Mouse (Mus musculus) heart, adult 2 months (tissue): Measurements from ENCODE around the gene Tpsb2. TPM values are rescaled to one million over a fixed set of nuclear protein-coding genes. Genes with fewer than 3 reads are reported as not detected.

Source experiments
- DNase-seq, 2 experiments: peaks; one replicate each; pipeline ENCODE4 v3.0.0; 2021
- H3K27ac ChIP-seq: fragments of 200-600 bp; 2 replicates; pipeline ENCODE4 v1.8.1; 2022
- H3K27me3 ChIP-seq: fragments of 200-500 bp; 2 replicates; pipeline ENCODE4 v1.6.1; 2012; ENCODE audit warnings: mild to moderate bottlenecking, low read length, inconsistent platforms, mixed read lengths; ENCODE audit not compliant: control insufficient read depth, insufficient read depth
- H3K36me3 ChIP-seq: fragments of 200-500 bp; 2 replicates; pipeline ENCODE4 v1.6.1; 2012; ENCODE audit warnings: low read length, inconsistent platforms; ENCODE audit not compliant: control insufficient read depth, insufficient read depth
- H3K4me1 ChIP-seq: fragments of 200-500 bp; 2 replicates; pipeline ENCODE4 v1.6.1; 2011; ENCODE audit warnings: low read length; ENCODE audit not compliant: control insufficient read depth, insufficient read depth
- H3K4me3 ChIP-seq: fragments of 200-600 bp; 2 replicates; pipeline ENCODE4 v1.8.1; 2022
- H3K79me2 ChIP-seq: fragments of 200-500 bp; replicated peaks from 2 replicates; pipeline ENCODE4 v1.6.1; 2012; ENCODE audit warnings: mild to moderate bottlenecking, inconsistent platforms, low read length, moderate library complexity, mixed read lengths; ENCODE audit not compliant: control insufficient read depth, insufficient read depth
- H3K9ac ChIP-seq: fragments of 200-500 bp; 2 replicates; pipeline ENCODE4 v1.6.1; 2012; ENCODE audit warnings: low read depth, mild to moderate bottlenecking, control low read depth, inconsistent platforms, low read length, mixed read lengths
- CTCF ChIP-seq: fragments of 200-600 bp; IDR thresholded peaks from 2 replicates; pipeline ENCODE4 v1.8.1; 2022; ENCODE audit warnings: antibody characterized with exemption, mild to moderate bottlenecking, moderate library complexity
- EP300 ChIP-seq: fragments of 200-500 bp; IDR thresholded peaks from 2 replicates; pipeline ENCODE4 v1.6.1; 2011; ENCODE audit warnings: low read depth, low read length, control low read depth; ENCODE audit not compliant: insufficient read depth
- POLR2A ChIP-seq: fragments of 200-500 bp; IDR thresholded peaks from 2 replicates; pipeline ENCODE4 v1.6.1; 2011; ENCODE audit warnings: mild to moderate bottlenecking, low read depth, low read length, control low read depth; ENCODE audit not compliant: insufficient read depth
- WGBS: fragments of 180-500 bp; shearing (Covaris S2); methylation state at CpG from one replicate; pipeline ENCODE4 v1.1.7; 2018; 5-methylcytosine and 5-hydroxymethylcytosine counted together
- intact Hi-C: fragments of 180-260 bp; cut with DNase I; formaldehyde crosslinking; loops from one replicate; pipeline ENCODE4 v1.15.1; 2025
- polyA plus RNA-seq: library from polyadenylated mRNA; depleted of rRNA; stranded (reverse); fragments of >200 nt; gene quantifications from 2 replicates; pipeline ENCODE4 v1.2.3, GENCODE M21; 2012
- total RNA-seq, 2 experiments: library from RNA; stranded (reverse); gene quantifications; 2 replicates each; pipeline ENCODE4 v1.2.3; 2021

The Tpsb2 gene
- total and polyA plus RNA-seq, 3 experiments = 1.4 to 8.2 (median 2.5) TPM

DNA sequence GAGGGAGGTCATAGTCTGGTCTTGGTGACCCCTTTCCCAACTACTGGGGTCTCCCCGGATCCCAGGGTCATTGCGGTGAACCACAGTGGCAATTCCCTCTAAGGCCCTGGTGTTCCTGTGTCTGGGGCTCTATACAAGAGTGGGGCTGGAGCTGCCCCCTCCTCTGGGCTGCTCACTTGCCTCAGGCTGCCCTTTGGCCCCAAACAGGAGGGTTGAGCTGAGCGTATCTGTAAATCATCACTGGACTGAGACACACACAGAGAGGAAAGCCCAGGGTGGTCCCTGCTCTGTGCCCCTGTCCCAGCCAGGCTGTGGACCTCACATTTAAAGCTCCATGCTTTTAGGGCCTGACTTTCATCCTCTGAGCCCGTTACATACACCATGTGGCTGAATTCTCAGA, 27.9 kb upstream of the Tpsb2 start:
- H3K27ac ChIP-seq = no peak overlapping the region
- no peak overlapping the region for H3K9ac ChIP-seq
- no peak for TF ChIP-seq POLR2A
- TF ChIP-seq CTCF = no peak
- TF ChIP-seq EP300 = no peak
- H3K27me3 ChIP-seq = no peaks in the 10 kb centered on the region; the same call in 1 of the 2 replicates
- no peaks in the 10 kb centered on the region for H3K79me2 ChIP-seq
- H3K4me3 ChIP-seq = no peak overlapping the region
- WGBS = 88% methylated on average over 4 of the region's 4 CpGs
- no peaks in the 10 kb centered on the region for H3K4me1 ChIP-seq
- DNase-seq = no peak
- intact Hi-C loops = no loop called here
- H3K36me3 ChIP-seq = no peaks in the 10 kb centered on the region

GRCm38 (mm10) chr17:25340003-25340402, 26.1 kb upstream of the Tpsb2 start:
- Histone ChIP-seq H3K79me2 (no peaks in the 10 kb centered on the region), H3K27ac (no peak overlapping the region), H3K36me3 (no peaks in the 10 kb centered on the region), H3K4me1 (no peaks in the 10 kb centered on the region), H3K27me3 (no peaks in the 10 kb centered on the region; the same call in 1 of the 2 replicates), H3K4me3 (no peak overlapping the region), H3K9ac (no peak overlapping the region)
- no peak for DNase-seq
- intact Hi-C loops = no loop called here
- WGBS = 81% methylated on average over 6 of the region's 6 CpGs
- no peak for TF ChIP-seq POLR2A
- no peak for TF ChIP-seq CTCF
- no peak for TF ChIP-seq EP300

DNA sequence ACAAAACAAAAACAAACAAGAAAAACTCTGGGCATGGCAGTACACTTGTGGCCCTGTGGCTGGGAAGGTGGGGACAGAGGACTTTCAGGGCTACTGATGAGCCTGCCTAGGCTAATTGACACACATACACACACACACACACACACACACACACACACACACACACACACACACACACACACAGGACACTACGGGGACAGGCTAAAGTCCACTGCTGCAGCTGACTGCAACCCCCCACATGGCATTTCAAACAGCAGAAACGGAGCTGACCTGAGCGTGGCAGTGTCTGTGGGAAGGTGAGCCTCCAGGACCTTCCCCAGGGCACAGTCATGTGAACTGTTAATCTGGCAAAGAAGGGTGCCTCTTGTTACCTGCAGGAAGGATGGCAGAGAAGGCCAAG, 24.6 kb upstream of the Tpsb2 start:
- Histone ChIP-seq H3K27me3 (no peaks in the 10 kb centered on the region; the same call in 1 of the 2 replicates), H3K4me3 (no peak overlapping the region), H3K36me3 (no peaks in the 10 kb centered on the region), H3K27ac (no peak overlapping the region), H3K4me1 (no peaks in the 10 kb centered on the region), H3K9ac (no peak overlapping the region), H3K79me2 (no peaks in the 10 kb centered on the region)
- intact Hi-C loops = no loop called here
- WGBS = 62% methylated on average over 3 of the region's 3 CpGs
- no peak for TF ChIP-seq CTCF
- TF ChIP-seq EP300 = no peak
- no peak for TF ChIP-seq POLR2A
- no peak for DNase-seq

GRCm38 (mm10) chr17:25345462-25345861, 20.6 kb upstream of the Tpsb2 start, which contains the start of gene Tpsab1:
Gene Tpsab1, minus strand, starts transcription at chr17:25345562.
- TF ChIP-seq EP300 = no peak
- no peak for TF ChIP-seq POLR2A
- no peak for TF ChIP-seq CTCF

GRCm38 (mm10) chr17:25361291-25361690, 4.8 kb upstream of the Tpsb2 start:
- no peak overlapping the region for H3K27ac ChIP-seq
- DNase-seq = no peak
- no peaks in the 10 kb centered on the region for H3K79me2 ChIP-seq
- no peaks in the 10 kb centered on the region for H3K36me3 ChIP-seq
- no peak overlapping the region for H3K4me3 ChIP-seq
- 57% methylated on average over 2 of the region's 2 CpGs for WGBS
- H3K9ac ChIP-seq = no peak overlapping the region
- H3K27me3 ChIP-seq = no peaks in the 10 kb centered on the region; the same call in 1 of the 2 replicates
- intact Hi-C loops = loop anchor here (10.0 kb wide), 1 partner anchor 416 kb away; no protein-coding TSS in a partner anchor
- TF ChIP-seq EP300 (no peak), POLR2A (no peak), CTCF (no peak)
- H3K4me1 ChIP-seq = no peaks in the 10 kb centered on the region

More at GRCm38 (mm10) chr17:25345462-25345861, 20.6 kb upstream of the Tpsb2 start, which contains the start of gene Tpsab1:
- Histone ChIP-seq H3K36me3 (no peaks in the 10 kb centered on the region), H3K4me1 (no peaks in the 10 kb centered on the region), H3K27me3 (no peaks in the 10 kb centered on the region), H3K9ac (no peak within 1 kb of the TSS), H3K4me3 (no peak within 1 kb of the TSS), H3K27ac (no peak within 1 kb of the TSS), H3K79me2 (no peaks in the 10 kb centered on the region)
- DNase-seq = no peak
- intact Hi-C loops = no loop called here
- 71% methylated on average over 4 of the region's 4 CpGs for WGBS

DNA sequence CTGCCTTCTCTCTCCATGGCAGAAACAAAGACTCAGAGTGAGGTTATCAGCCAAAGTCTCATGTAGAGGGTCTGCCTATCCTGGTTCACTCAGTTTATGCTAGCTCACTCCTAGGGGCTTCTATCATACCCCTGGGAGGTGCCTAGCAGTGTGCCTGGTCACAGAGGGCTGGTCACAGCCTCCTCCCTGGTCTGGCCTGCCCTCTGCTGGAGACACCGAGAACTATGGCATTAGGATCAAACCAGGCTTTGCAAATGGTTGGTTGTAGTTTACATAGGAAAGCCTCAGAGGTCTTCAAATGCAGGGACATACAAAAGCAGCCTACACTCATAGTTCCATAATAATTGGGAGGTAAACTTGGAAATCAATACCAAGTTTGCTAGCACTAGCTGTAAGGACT, 2.4 kb upstream of the Tpsb2 start:
- H3K27ac ChIP-seq = no peak overlapping the region
- H3K27me3 ChIP-seq = no peaks in the 10 kb centered on the region
- no peak overlapping the region for H3K9ac ChIP-seq
- DNase-seq = peak in 1 of 2 experiments; percentile 39
- intact Hi-C loops = loop anchor here (1.0 to 10.0 kb wide), 3 partner anchors 30 to 419 kb away; no protein-coding TSS in a partner anchor
- H3K4me1 ChIP-seq = no peaks in the 10 kb centered on the region
- no peak for TF ChIP-seq EP300
- peak; percentile 81 for TF ChIP-seq CTCF
- H3K36me3 ChIP-seq = no peaks in the 10 kb centered on the region
- WGBS = 3% methylated on average over 1 of the region's 1 CpGs
- H3K79me2 ChIP-seq = no peaks in the 10 kb centered on the region
- H3K4me3 ChIP-seq = no peak overlapping the region
